Mouse (Mus musculus): Measurements from ENCODE around the gene Clec12b. TPM values are rescaled to one million over a fixed set of nuclear protein-coding genes. Genes with fewer than 3 reads are reported as not detected.

The Clec12b gene
- polyA plus RNA-seq, 1 experiment from 2014 or later = 0.18 TPM

- H3K4me1 ChIP-seq (ENCODE audit: control insufficient read depth in 2 of 2, insufficient read depth in 2 of 2, low read length in 2 of 2) = no peaks in the 10 kb centered on the region
- no peak overlapping the region for H3K4me3 ChIP-seq (ENCODE audit: control insufficient read depth in 1 of 2, insufficient read depth in 1 of 2, low read depth in 1 of 2, low read length in 2 of 2)
- no peak overlapping the region for H3K27ac ChIP-seq (replicated peaks in 1 of 2; ENCODE audit: control insufficient read depth in 1 of 2, insufficient read depth in 1 of 2, low read depth in 2 of 2, low read length in 2 of 2)
- no peaks in the 10 kb centered on the region for H3K27me3 ChIP-seq (ENCODE audit: control insufficient read depth, insufficient read depth, low read length)
- H3K9me3 ChIP-seq (ENCODE audit: control insufficient read depth, low read length) = no peaks in the 10 kb centered on the region
- H3K36me3 ChIP-seq (ENCODE audit: control insufficient read depth, insufficient read depth, low read length) = no peaks in the 10 kb centered on the region
- H3K4me2 ChIP-seq (ENCODE audit: low read length) = no peak overlapping the region
- ATAC-seq (ENCODE audit: insufficient number of reproducible peaks, insufficient read depth, low FRiP score, low read depth) = no peak
- no peak overlapping the region for H3K9ac ChIP-seq (ENCODE audit: low read length)
- WGBS = 54% methylated on average over 13 of the region's 13 CpGs
These were observed 59.0 kb downstream of the Clec12b start for GRCm38 (mm10) chr6:129326568-129327150.

GRCm38 (mm10) chr6:129326016-129326415 is 59.7 kb downstream of the Clec12b start:
- Histone ChIP-seq H3K4me3 (ENCODE audit: control insufficient read depth in 1 of 2, insufficient read depth in 1 of 2, low read depth in 1 of 2, low read length in 2 of 2) (no peak overlapping the region), H3K36me3 (ENCODE audit: control insufficient read depth, insufficient read depth, low read length) (no peaks in the 10 kb centered on the region), H3K9me3 (ENCODE audit: control insufficient read depth, low read length) (no peaks in the 10 kb centered on the region), H3K27ac (replicated peaks in 1 of 2; ENCODE audit: control insufficient read depth in 1 of 2, insufficient read depth in 1 of 2, low read depth in 2 of 2, low read length in 2 of 2) (no peak overlapping the region), H3K9ac (ENCODE audit: low read length) (no peak overlapping the region), H3K4me1 (ENCODE audit: control insufficient read depth in 2 of 2, insufficient read depth in 2 of 2, low read length in 2 of 2) (no peaks in the 10 kb centered on the region), H3K4me2 (ENCODE audit: low read length) (no peak overlapping the region), H3K27me3 (ENCODE audit: control insufficient read depth, insufficient read depth, low read length) (no peaks in the 10 kb centered on the region)
- 70% methylated on average over 1 of the region's 1 CpGs for WGBS
- no peak for ATAC-seq (ENCODE audit: insufficient number of reproducible peaks, insufficient read depth, low FRiP score, low read depth)

Other genes starting within 250 kb of the Clec12b start
- gene Clec2d, start 205.3 kb downstream of the Clec12b start, polyA plus RNA-seq (2014; fragmentation: Nextera tagmentation; extraction: Ambion mirVana) = 0.38 and 0.39 TPM in 2 replicates
- 0.18 and 0.35 TPM in 2 replicates for gene Cd69, start 110.4 kb downstream of the Clec12b start, polyA plus RNA-seq (2014; fragmentation: Nextera tagmentation; extraction: Ambion mirVana)
- not detected in 2 replicates for gene 4922502D21Rik, start 54.1 kb downstream of the Clec12b start, polyA plus RNA-seq (2014; fragmentation: Nextera tagmentation; extraction: Ambion mirVana)
- gene Clec12a, start 43.2 kb downstream of the Clec12b start, polyA plus RNA-seq (2014; fragmentation: Nextera tagmentation; extraction: Ambion mirVana) = 0.57 and 1.1 TPM in 2 replicates
- gene Clec1b, start 11.4 kb upstream of the Clec12b start, polyA plus RNA-seq (2014; fragmentation: Nextera tagmentation; extraction: Ambion mirVana) = 3.9 and 5.6 TPM in 2 replicates
- 0.42 and 0.58 TPM in 2 replicates for gene Clec9a, start 23.0 kb upstream of the Clec12b start, polyA plus RNA-seq (2014; fragmentation: Nextera tagmentation; extraction: Ambion mirVana)
- 3.9 and 6.4 TPM in 2 replicates for gene Clec1a, start 66.1 kb upstream of the Clec12b start, polyA plus RNA-seq (2014; fragmentation: Nextera tagmentation; extraction: Ambion mirVana)
- gene Olr1, start 121.3 kb upstream of the Clec12b start, polyA plus RNA-seq (2014; fragmentation: Nextera tagmentation; extraction: Ambion mirVana) = 0.22 and 0.39 TPM in 2 replicates
- gene Tmem52b, start 126.7 kb upstream of the Clec12b start, polyA plus RNA-seq (2014; fragmentation: Nextera tagmentation; extraction: Ambion mirVana) = not detected in 2 replicates
- gene Gabarapl1, start 147.3 kb upstream of the Clec12b start, polyA plus RNA-seq (2014; fragmentation: Nextera tagmentation; extraction: Ambion mirVana) = 12.1 and 16.3 TPM in 2 replicates
- gene Klre1, start 192.0 kb upstream of the Clec12b start, polyA plus RNA-seq (2014; fragmentation: Nextera tagmentation; extraction: Ambion mirVana) = not detected in 2 replicates
- gene Klrd1, start 205.9 kb upstream of the Clec12b start, polyA plus RNA-seq (2014; fragmentation: Nextera tagmentation; extraction: Ambion mirVana) = not detected in 2 replicates
- gene Klrk1, start 238.0 kb upstream of the Clec12b start, polyA plus RNA-seq (2014; fragmentation: Nextera tagmentation; extraction: Ambion mirVana) = 0.13 TPM in 1 of 2 replicates, not detected in the other